In genomic region chr6:37046152-37046788, GRCm38 (mm10) we compare ENCODE assay signal across 9 mouse cellular contexts.
DNase-seq lines count a peak whose midpoint lies in the region; ATAC-seq lines count a peak whose summit lies in the region.
"Had no signal": no experiment of that assay in that cellular context is flagged by ENCODE, and none has a peak within 500 bp of the region (broad histone marks: within the 10 kb centered on the region; RNA-seq: fewer than 3 reads in every experiment).

No protein-coding gene starts in this region.

- peak; percentile 47 to 80 for DNase-seq in heart, adult 18-20 months
- peak; percentile 63 to 65 for DNase-seq in cerebellum, adult 18-20 months
- DNase-seq in layer of hippocampus, postnatal 14 days (ENCODE audit: low spot score in 2 of 2) = peak; percentile 68 to 79
- DNase-seq in right cerebral cortex, postnatal 14 days = peak; percentile 52
- DNase-seq: liver, embryonic 13.5 days had no signal

- H3K9me3 ChIP-seq in heart, embryonic 12.5 days (replicated peaks) = no peaks in the 10 kb centered on the region
- no peaks in the 10 kb centered on the region for H3K9me3 ChIP-seq in forebrain, embryonic 16.5 days (ENCODE audit: control insufficient read depth, low read length)
- H3K9me3 ChIP-seq in hindbrain, embryonic 15.5 days = no peaks in the 10 kb centered on the region
- H3K9me3 ChIP-seq: liver, embryonic 13.5 days had no signal

- H3K9ac ChIP-seq in heart, embryonic 12.5 days = no peak overlapping the region
- no peak overlapping the region for H3K9ac ChIP-seq in forebrain, embryonic 16.5 days (replicated peaks; ENCODE audit: low read depth, low read length)
- H3K9ac ChIP-seq in hindbrain, embryonic 15.5 days = no peak overlapping the region
- H3K9ac ChIP-seq: liver, embryonic 13.5 days had no signal

- ATAC-seq in heart, embryonic 12.5 days (ENCODE audit: insufficient number of reproducible peaks, low FRiP score) = no peak
- peak; percentile 77 for ATAC-seq in forebrain, embryonic 16.5 days
- 0 out of 2 replicates have a peak, but pooled peaks have one; percentile 32 for ATAC-seq in hindbrain, embryonic 15.5 days (ENCODE audit: low FRiP score, low read depth)
- peak; percentile 95 for ATAC-seq in megakaryocyte progenitor cell, adult 5-6 weeks (replicated peaks; ENCODE audit: poor library complexity)

- no peaks in the 10 kb centered on the region for H3K36me3 ChIP-seq in heart, embryonic 12.5 days
- no peaks in the 10 kb centered on the region for H3K36me3 ChIP-seq in forebrain, embryonic 16.5 days (ENCODE audit: control insufficient read depth, insufficient read depth)
- H3K36me3 ChIP-seq in hindbrain, embryonic 15.5 days = no peaks in the 10 kb centered on the region
- H3K36me3 ChIP-seq: liver, embryonic 13.5 days had no signal

- WGBS in heart, embryonic 12.5 days = 29% methylated on average over 4 of the region's 4 CpGs
- 28% methylated on average over 4 of the region's 4 CpGs for WGBS in forebrain, embryonic 16.5 days
- 34% methylated on average over 4 of the region's 4 CpGs for WGBS in hindbrain, embryonic 15.5 days

- H3K4me3 ChIP-seq in heart, embryonic 12.5 days = no peak overlapping the region
- H3K4me3 ChIP-seq in forebrain, embryonic 16.5 days (replicated peaks; ENCODE audit: low read length) = no peak overlapping the region
- no peak overlapping the region for H3K4me3 ChIP-seq in hindbrain, embryonic 15.5 days
- H3K4me3 ChIP-seq: liver, embryonic 13.5 days had no signal

- no peak overlapping the region for H3K27ac ChIP-seq in heart, embryonic 12.5 days (ENCODE audit: poor library complexity, severe bottlenecking)
- no peak overlapping the region for H3K27ac ChIP-seq in forebrain, embryonic 16.5 days (ENCODE audit: low read length)
- H3K27ac ChIP-seq in hindbrain, embryonic 15.5 days (replicated peaks) = no peak overlapping the region
- H3K27ac ChIP-seq: liver, embryonic 13.5 days had no signal

- no peaks in the 10 kb centered on the region for H3K27me3 ChIP-seq in heart, embryonic 12.5 days (replicated peaks)
- no peaks in the 10 kb centered on the region for H3K27me3 ChIP-seq in forebrain, embryonic 16.5 days (replicated peaks; ENCODE audit: control insufficient read depth, insufficient read depth, low read length)
- H3K27me3 ChIP-seq in hindbrain, embryonic 15.5 days = no peaks in the 10 kb centered on the region
- H3K27me3 ChIP-seq: liver, embryonic 13.5 days had no signal

- H3K4me1 ChIP-seq in heart, embryonic 12.5 days (replicated peaks) = no peaks in the 10 kb centered on the region
- no peaks in the 10 kb centered on the region for H3K4me1 ChIP-seq in forebrain, embryonic 16.5 days (replicated peaks; ENCODE audit: control insufficient read depth, insufficient read depth, low read length)
- H3K4me1 ChIP-seq in hindbrain, embryonic 15.5 days (replicated peaks) = no peaks in the 10 kb centered on the region
- H3K4me1 ChIP-seq: liver, embryonic 13.5 days had no signal

- no peak overlapping the region for H3K4me2 ChIP-seq in heart, embryonic 12.5 days
- H3K4me2 ChIP-seq in forebrain, embryonic 16.5 days (ENCODE audit: low read length) = no peak overlapping the region
- no peak overlapping the region for H3K4me2 ChIP-seq in hindbrain, embryonic 15.5 days
- H3K4me2 ChIP-seq: liver, embryonic 13.5 days had no signal
